Comparison of ENCODE assay signal across 16 mouse cellular contexts in genomic region chr2:102316540-102316939, GRCm38 (mm10).
DNase-seq lines count a peak whose midpoint lies in the region; ATAC-seq and TF ChIP-seq lines count a peak whose summit lies in the region.
"Had no signal": no experiment of that assay in that cellular context is flagged by ENCODE, and none has a peak within 500 bp of the region (broad histone marks: within the 10 kb centered on the region; RNA-seq: fewer than 3 reads in every experiment).

No protein-coding gene starts in this region.

- no peaks in the 10 kb centered on the region for H3K27me3 ChIP-seq in forebrain, embryonic 15.5 days
- no peaks in the 10 kb centered on the region for H3K27me3 ChIP-seq in forebrain, embryonic 11.5 days (ENCODE audit: control insufficient read depth, insufficient read depth, low read length)
- H3K27me3 ChIP-seq in kidney, embryonic 14.5 days (ENCODE audit: control insufficient read depth, insufficient read depth, low read length) = no peaks in the 10 kb centered on the region
- H3K27me3 ChIP-seq: embryonic facial prominence, embryonic 12.5 days; limb, embryonic 13.5 days had no signal

- no peak overlapping the region for H3K4me2 ChIP-seq in forebrain, embryonic 15.5 days (replicated peaks)
- H3K4me2 ChIP-seq in forebrain, embryonic 11.5 days (ENCODE audit: low read depth, low read length, severe bottlenecking) = no peak overlapping the region
- no peak overlapping the region for H3K4me2 ChIP-seq in kidney, embryonic 14.5 days (replicated peaks; ENCODE audit: low read depth, low read length)
- H3K4me2 ChIP-seq: embryonic facial prominence, embryonic 12.5 days; limb, embryonic 13.5 days had no signal

- no peaks in the 10 kb centered on the region for H3K36me3 ChIP-seq in forebrain, embryonic 15.5 days
- no peaks in the 10 kb centered on the region for H3K36me3 ChIP-seq in forebrain, embryonic 11.5 days (ENCODE audit: control insufficient read depth, insufficient read depth, low read length)
- no peaks in the 10 kb centered on the region for H3K36me3 ChIP-seq in kidney, embryonic 14.5 days (ENCODE audit: control insufficient read depth, insufficient read depth, low read length)
- H3K36me3 ChIP-seq: embryonic facial prominence, embryonic 12.5 days; limb, embryonic 13.5 days had no signal

- peaks cover 18% of the 10 kb centered on the region for H3K4me1 ChIP-seq in forebrain, embryonic 15.5 days
- H3K4me1 ChIP-seq in forebrain, embryonic 11.5 days (replicated peaks; ENCODE audit: control insufficient read depth, insufficient read depth, low read length) = no peaks in the 10 kb centered on the region
- H3K4me1 ChIP-seq in kidney, embryonic 14.5 days (ENCODE audit: control insufficient read depth, insufficient read depth, low read length) = no peaks in the 10 kb centered on the region

- peak; percentile 66 for ATAC-seq in forebrain, embryonic 15.5 days (replicated peaks)
- no peak for ATAC-seq in forebrain, embryonic 11.5 days (replicated peaks; ENCODE audit: low FRiP score)
- no peak for ATAC-seq in kidney, embryonic 14.5 days (ENCODE audit: low FRiP score, low TSS enrichment)
- ATAC-seq: hindbrain, embryonic 16.5 days had no signal

- TF ChIP-seq CTCF in left cerebral cortex, adult 2 months (IDR thresholded peaks at IDR 0.05) = no peak

- H3K9ac ChIP-seq in forebrain, embryonic 15.5 days (replicated peaks) = no peak overlapping the region
- no peak overlapping the region for H3K9ac ChIP-seq in forebrain, embryonic 11.5 days (ENCODE audit: low read length)
- H3K9ac ChIP-seq in kidney, embryonic 14.5 days (ENCODE audit: low read depth, low read length) = no peak overlapping the region
- H3K9ac ChIP-seq: embryonic facial prominence, embryonic 12.5 days; limb, embryonic 13.5 days had no signal

- intact Hi-C loops in left cerebral cortex, adult 2 months (cut with DNase I) = loop anchor here (1.0 to 5.0 kb wide), 3 partner anchors 43 to 136 kb away; partner anchors contain the start of gene Fjx1

- peak overlapping the region; percentile 25 for H3K27ac ChIP-seq in forebrain, embryonic 15.5 days (replicated peaks)
- no peak overlapping the region for H3K27ac ChIP-seq in forebrain, embryonic 11.5 days (ENCODE audit: low read depth, low read length)
- peak overlapping the region; percentile 50 for H3K27ac ChIP-seq in left cerebral cortex, adult 2 months
- no peak overlapping the region for H3K27ac ChIP-seq in kidney, embryonic 14.5 days (ENCODE audit: low read depth, low read length)
- H3K27ac ChIP-seq: embryonic facial prominence, embryonic 12.5 days; limb, embryonic 13.5 days; macrophage had no signal

- no peaks in the 10 kb centered on the region for H3K9me3 ChIP-seq in forebrain, embryonic 15.5 days
- H3K9me3 ChIP-seq in forebrain, embryonic 11.5 days (ENCODE audit: control insufficient read depth, low read length) = no peaks in the 10 kb centered on the region
- no peaks in the 10 kb centered on the region for H3K9me3 ChIP-seq in kidney, embryonic 14.5 days (ENCODE audit: control insufficient read depth, low read length)
- H3K9me3 ChIP-seq: embryonic facial prominence, embryonic 12.5 days; limb, embryonic 13.5 days had no signal

- no peak for DNase-seq in forebrain, embryonic 11.5 days (ENCODE audit: low spot score)
- peak; percentile 89 for DNase-seq in brain, adult 2 months (ENCODE audit: low read depth, low spot score)
- peak; percentile 45 for DNase-seq in cerebellum, adult 9-10 months
- peak; percentile 44 to 49 for DNase-seq in left cerebral cortex, adult 2 months (ENCODE audit: extremely low spot score in 1 of 2, low spot score in 2 of 2)
- DNase-seq in ovary, postnatal 14 days (ENCODE audit: low spot score) = no peak
- DNase-seq in MN1 (ENCODE audit: low spot score) = no peak
- DNase-seq: adrenal gland, postnatal 10 days; kidney, adult 2 months; midbrain, embryonic 14.5 days; thymus, adult 2 months had no signal

- WGBS in forebrain, embryonic 15.5 days = 54% methylated on average over 3 of the region's 3 CpGs
- 79% methylated on average over 3 of the region's 3 CpGs for WGBS in forebrain, embryonic 11.5 days
- 82% methylated on average over 3 of the region's 3 CpGs for WGBS in kidney, embryonic 14.5 days

- H3K4me3 ChIP-seq in forebrain, embryonic 15.5 days = no peak overlapping the region
- no peak overlapping the region for H3K4me3 ChIP-seq in forebrain, embryonic 11.5 days (ENCODE audit: low read depth, low read length)
- no peak overlapping the region for H3K4me3 ChIP-seq in left cerebral cortex, adult 2 months
- H3K4me3 ChIP-seq in kidney, embryonic 14.5 days (ENCODE audit: low read length) = no peak overlapping the region
- H3K4me3 ChIP-seq: embryonic facial prominence, embryonic 12.5 days; limb, embryonic 13.5 days had no signal

Comparison
In these comparisons a context has a peak if more than half of its experiments do, and no peak if none do; other contexts are left out.
1. H3K27ac ChIP-seq: peak in forebrain, embryonic 15.5 days (single experiment) and left cerebral cortex, adult 2 months (single experiment); none in forebrain, embryonic 11.5 days (single experiment) and kidney, embryonic 14.5 days (single experiment).
2. DNase-seq: peak in brain, adult 2 months (single experiment), cerebellum, adult 9-10 months (single experiment) and left cerebral cortex, adult 2 months (2 of 2); none in forebrain, embryonic 11.5 days (single experiment), ovary, postnatal 14 days (single experiment) and MN1 (single experiment).